Mouse (Mus musculus): ENCODE data around the gene Slc7a5.

Slc7a5 gene

GRCm38 (mm10) chr8:121907587-121908248 is at the start of gene Slc7a5:
Gene Slc7a5, minus strand, starts transcription at chr8:121907694.
- DNase-seq (ENCODE audit: low read depth in 1 of 2, low spot score in 2 of 2), result peak; percentile 84 to 92

- DNase-seq (ENCODE audit: low read depth in 1 of 2, low spot score in 2 of 2), result no peak
These were observed 48.5 kb upstream of the Slc7a5 start for GRCm38 (mm10) chr8:121955825-121956500.

- no peak for DNase-seq (ENCODE audit: low read depth in 1 of 2, low spot score in 2 of 2)
These were observed 47.6 kb upstream of the Slc7a5 start for GRCm38 (mm10) chr8:121954981-121955555.

GRCm38 (mm10) chr8:121953821-121954545 is 46.5 kb upstream of the Slc7a5 start:
- no peak for DNase-seq (ENCODE audit: low read depth in 1 of 2, low spot score in 2 of 2)

- no peak for DNase-seq (ENCODE audit: low read depth in 1 of 2, low spot score in 2 of 2)
These were observed 45.3 kb upstream of the Slc7a5 start for GRCm38 (mm10) chr8:121952800-121953199.

- no peak for DNase-seq (ENCODE audit: low read depth in 1 of 2, low spot score in 2 of 2)
These were observed 44.6 kb upstream of the Slc7a5 start for GRCm38 (mm10) chr8:121952122-121952521.

- DNase-seq (ENCODE audit: low read depth in 1 of 2, low spot score in 2 of 2), result no peak
These were observed 44.1 kb upstream of the Slc7a5 start for GRCm38 (mm10) chr8:121951656-121952009.

GRCm38 (mm10) chr8:121950749-121951655 is 43.5 kb upstream of the Slc7a5 start:
- peak; percentile 39 for DNase-seq (ENCODE audit: low read depth in 1 of 2, low spot score in 2 of 2)

- DNase-seq (ENCODE audit: low read depth in 1 of 2, low spot score in 2 of 2), result peak; percentile 98
These were observed 42.7 kb upstream of the Slc7a5 start for GRCm38 (mm10) chr8:121949941-121950748.

- DNase-seq (ENCODE audit: low read depth in 1 of 2, low spot score in 2 of 2), result no peak
These were observed 41.8 kb upstream of the Slc7a5 start, which contains the start of gene Banp for GRCm38 (mm10) chr8:121949222-121949800. Gene Banp, plus strand, starts transcription at chr8:121949750.

- no peak for DNase-seq (ENCODE audit: low read depth in 1 of 2, low spot score in 2 of 2)
These were observed 41.0 kb upstream of the Slc7a5 start for GRCm38 (mm10) chr8:121948321-121949145.

- peak; percentile 48 to 64 for DNase-seq (ENCODE audit: low read depth in 1 of 2, low spot score in 2 of 2)
These were observed 40.3 kb upstream of the Slc7a5 start for GRCm38 (mm10) chr8:121947753-121948141.

GRCm38 (mm10) chr8:121947047-121947752 is 39.7 kb upstream of the Slc7a5 start:
- DNase-seq (ENCODE audit: low read depth in 1 of 2, low spot score in 2 of 2), result no peak

GRCm38 (mm10) chr8:121946351-121946750 is 38.9 kb upstream of the Slc7a5 start:
- no peak for DNase-seq (ENCODE audit: low read depth in 1 of 2, low spot score in 2 of 2)

GRCm38 (mm10) chr8:121944831-121945230 is 37.3 kb upstream of the Slc7a5 start, which contains the start of gene Car5a:
Gene Car5a, minus strand, starts transcription at chr8:121944904.
- no peak for DNase-seq (ENCODE audit: low read depth in 1 of 2, low spot score in 2 of 2)

- DNase-seq (ENCODE audit: low read depth in 1 of 2, low spot score in 2 of 2), result no peak
These were observed 36.2 kb upstream of the Slc7a5 start for GRCm38 (mm10) chr8:121943716-121944115.

- no peak for DNase-seq (ENCODE audit: low read depth in 1 of 2, low spot score in 2 of 2)
These were observed 35.6 kb upstream of the Slc7a5 start for GRCm38 (mm10) chr8:121943057-121943540.

- DNase-seq (ENCODE audit: low read depth in 1 of 2, low spot score in 2 of 2), result no peak
These were observed 31.2 kb upstream of the Slc7a5 start for GRCm38 (mm10) chr8:121938732-121939131.

All from monocyte, adult 2 months (primary cell).